Mouse (Mus musculus) bone marrow, adult 2 months (tissue): ENCODE data around the gene Ttn.

Experiments
- CTCF ChIP-seq: fragments of 200-500 bp; IDR thresholded peaks from 2 replicates; pipeline ENCODE4 v1.5.1; 2011; ENCODE audit warnings: low read length, control low read depth; ENCODE audit not compliant: control insufficient read depth, insufficient read depth
- POLR2A ChIP-seq: fragments of 200-500 bp; IDR thresholded peaks from 2 replicates; pipeline ENCODE4 v1.6.1; 2011; ENCODE audit warnings: low read depth, mild to moderate bottlenecking, control low read depth, low read length, borderline replicate concordance; ENCODE audit not compliant: control insufficient read depth

GRCm38 (mm10) chr2:76756461-76756860 lies 225.9 kb downstream of the Ttn start:
- TF ChIP-seq CTCF: no peak
- TF ChIP-seq POLR2A: no peak
